Mouse (Mus musculus) frontal cortex, postnatal 25 days (tissue): ENCODE measurements around the gene Vmn1r70.

Source experiments
- DNase-seq, 2 experiments: peaks; one replicate each; pipeline ENCODE4 v3.0.0; 2022; ENCODE audit warnings: low spot score in 2 of 2

Gene Vmn1r70

GRCm38 (mm10) chr7:10631232-10631631 is at the start of gene Vmn1r70:
TSS of gene Vmn1r70 (plus strand) at chr7:10631532.
- no peak for DNase-seq

GRCm38 (mm10) chr7:10613559-10613958 is 17.8 kb upstream of the Vmn1r70 start, which contains the start of gene Vmn1r69:
TSS of gene Vmn1r69 (minus strand) at chr7:10613659.
- no peak for DNase-seq
